Mouse (Mus musculus): ENCODE data around the gene Tctex1d4.

GRCm38 (mm10) chr4:117145248-117145647 lies 18.7 kb downstream of the Tctex1d4 start:
- TF ChIP-seq CTCF (IDR thresholded peaks at IDR 0.05; ENCODE audit: low read depth): no peak
- no peak for TF ChIP-seq EP300 (optimal IDR thresholded peaks at IDR 0.05)

Measured in stomach, postnatal 0 days (tissue).